Mouse (Mus musculus) G1E (cell line): Measurements from ENCODE around the gene Cgas.

Experiments used
- CTCF ChIP-seq: IDR thresholded peaks from 2 replicates; pipeline ENCODE4 v1.5.1; 2012; ENCODE audit warnings: low read depth, low read length, inconsistent platforms, mixed read lengths
- GATA1 ChIP-seq: IDR thresholded peaks from 2 replicates; pipeline ENCODE4 v1.6.1; 2012; ENCODE audit warnings: borderline replicate concordance, low read length, inconsistent platforms, mixed read lengths
- GATA2 ChIP-seq: IDR thresholded peaks from 2 replicates; pipeline ENCODE4 v1.6.1; 2012; ENCODE audit warnings: low read depth, low read length, inconsistent platforms, borderline replicate concordance
- POLR2AphosphoS5 ChIP-seq: IDR thresholded peaks from 2 replicates; pipeline ENCODE4 v1.6.1; 2012; ENCODE audit warnings: low read depth, low read length, inconsistent platforms; ENCODE audit not compliant: insufficient replicate concordance
- TAL1 ChIP-seq: conservative IDR thresholded peaks from 2 replicates; pipeline ENCODE4 v1.6.1; 2012; ENCODE audit warnings: low read depth, low read length, inconsistent platforms, mixed read lengths

GRCm38 (mm10) chr9:78428185-78428584 is 14.9 kb downstream of the Cgas start:
- TF ChIP-seq CTCF: no peak
- no peak for TF ChIP-seq POLR2AphosphoS5
- no peak for TF ChIP-seq GATA1
- no peak for TF ChIP-seq TAL1
- no peak for TF ChIP-seq GATA2
